Mouse (Mus musculus) neural tube, embryonic 12.5 days (tissue): ENCODE measurements at regions not wholly inside any gene's neighbourhood (a gene's known extent, or its start where the extent isn't known, plus 50 kb on each side); places are given as distances from the start of the nearest gene placed in this dataset.
A peak's percentile ranks its signal among the peaks of the same experiment; 100 is the strongest.
"Not testable (repeated sequence)": the region's sequence is repeated elsewhere in the genome, so short reads cannot be mapped to it uniquely, and the experiment has no call there.

Experiments
- ATAC-seq: fragments of 200-750 bp; cut with Nextera tagmentation; 2 replicates; pipeline ENCODE4 v1.8.0; 2017; ENCODE audit warnings: low read depth, mild to moderate bottlenecking, moderate TSS enrichment, moderate library complexity; ENCODE audit not compliant: low FRiP score
- H3K27ac ChIP-seq: fragments of 300-500 bp; sonication (generic); 2 replicates; pipeline ENCODE4 v1.5.1; 2016
- H3K27me3 ChIP-seq: fragments of 300-500 bp; sonication (generic); replicated peaks from 2 replicates; pipeline ENCODE4 v1.6.1; 2016; ENCODE audit warnings: mild to moderate bottlenecking
- H3K36me3 ChIP-seq: fragments of 300-500 bp; sonication (generic); 2 replicates; pipeline ENCODE4 v1.6.1; 2016; ENCODE audit warnings: mild to moderate bottlenecking
- H3K4me1 ChIP-seq: fragments of 300-500 bp; sonication (generic); 2 replicates; pipeline ENCODE4 v1.6.1; 2016
- H3K4me2 ChIP-seq: fragments of 300-500 bp; sonication (generic); replicated peaks from 2 replicates; pipeline ENCODE4 v1.6.1; 2016; ENCODE audit warnings: mild to moderate bottlenecking
- H3K4me3 ChIP-seq: fragments of 300-500 bp; sonication (generic); 2 replicates; pipeline ENCODE4 v1.5.1; 2016
- H3K9ac ChIP-seq: fragments of 300-500 bp; sonication (generic); 2 replicates; pipeline ENCODE4 v1.6.1; 2016; ENCODE audit warnings: mild to moderate bottlenecking
- H3K9me3 ChIP-seq: fragments of 300-500 bp; sonication (generic); 2 replicates; pipeline ENCODE4 v1.6.1; 2016; ENCODE audit warnings: mild to moderate bottlenecking
- WGBS: fragments of 180-500 bp; shearing (Covaris S2); methylation state at CpG from one replicate; pipeline ENCODE4 v1.1.7; 2016; 5-methylcytosine and 5-hydroxymethylcytosine counted together

DNA sequence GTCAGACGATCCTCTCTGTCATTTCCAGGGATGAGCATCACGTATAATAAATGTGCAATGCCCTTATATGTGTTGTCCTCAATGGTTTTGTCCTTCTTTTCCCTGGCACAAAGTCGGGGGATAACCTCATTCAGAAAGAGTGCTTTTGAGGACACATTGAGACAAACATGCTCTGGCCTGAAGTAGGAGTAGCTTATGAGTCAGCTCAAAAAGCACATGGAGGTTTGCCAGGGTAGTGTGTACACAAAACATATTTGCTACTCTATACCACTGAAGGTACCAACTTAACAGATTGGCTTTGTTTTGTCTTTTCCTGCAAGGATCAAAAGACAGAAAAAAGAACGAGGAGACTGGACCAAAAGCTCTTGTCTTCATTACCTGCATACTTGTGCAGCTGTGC, 682.1 kb upstream of the Grid2 start:
- H3K27me3 ChIP-seq, result no peaks in the 10 kb centered on the region
- H3K27ac ChIP-seq, result no peak overlapping the region
- no peaks in the 10 kb centered on the region for H3K4me1 ChIP-seq
- H3K4me2 ChIP-seq, result no peak overlapping the region
- 85% methylated on average over 4 of the region's 4 CpGs for WGBS
- H3K9ac ChIP-seq, result no peak overlapping the region
- no peaks in the 10 kb centered on the region for H3K36me3 ChIP-seq
- no peaks in the 10 kb centered on the region for H3K9me3 ChIP-seq
- H3K4me3 ChIP-seq, result no peak overlapping the region
- ATAC-seq, result no peak

GRCm38 (mm10) chr6:62576200-62576599, 679.5 kb upstream of the Grid2 start:
- Histone ChIP-seq H3K4me1 (no peaks in the 10 kb centered on the region), H3K4me2 (no peak overlapping the region), H3K9me3 (no peaks in the 10 kb centered on the region), H3K9ac (no peak overlapping the region), H3K4me3 (no peak overlapping the region), H3K27me3 (no peaks in the 10 kb centered on the region), H3K27ac (no peak overlapping the region), H3K36me3 (no peaks in the 10 kb centered on the region)
- 0 out of 2 replicates have a peak, but pooled peaks have one; percentile 13 for ATAC-seq
- WGBS, result 34% methylated on average over 5 of the region's 5 CpGs

DNA sequence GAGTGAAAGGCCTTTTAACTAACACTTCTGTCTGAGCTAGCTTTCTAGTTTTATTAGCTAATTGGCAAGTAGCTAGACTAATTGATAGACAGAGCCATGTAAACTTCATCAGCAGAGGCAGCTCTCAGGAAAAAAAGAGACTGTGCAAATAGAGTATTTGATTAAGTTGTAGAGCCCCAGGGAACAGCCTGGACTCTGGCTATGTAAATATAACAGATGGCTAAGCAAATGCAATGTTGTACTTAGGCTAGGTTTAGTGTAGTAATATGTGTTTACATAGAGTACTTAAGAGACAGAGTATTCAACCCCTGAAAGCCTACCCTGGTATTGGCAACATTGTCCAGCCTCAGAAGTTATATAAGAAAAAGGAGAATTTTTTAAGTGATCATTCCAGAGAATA, 635.1 kb upstream of the Grid2 start:
- Histone ChIP-seq H3K27ac (no peak overlapping the region), H3K4me3 (no peak overlapping the region), H3K4me2 (no peak overlapping the region), H3K9ac (no peak overlapping the region), H3K27me3 (no peaks in the 10 kb centered on the region), H3K4me1 (no peaks in the 10 kb centered on the region), H3K9me3 (no peaks in the 10 kb centered on the region), H3K36me3 (no peaks in the 10 kb centered on the region)
- no peak for ATAC-seq

- 91% methylated on average over 5 of the region's 5 CpGs for WGBS
These were observed 587.6 kb upstream of the Grid2 start for GRCm38 (mm10) chr6:62668123-62668522.

DNA sequence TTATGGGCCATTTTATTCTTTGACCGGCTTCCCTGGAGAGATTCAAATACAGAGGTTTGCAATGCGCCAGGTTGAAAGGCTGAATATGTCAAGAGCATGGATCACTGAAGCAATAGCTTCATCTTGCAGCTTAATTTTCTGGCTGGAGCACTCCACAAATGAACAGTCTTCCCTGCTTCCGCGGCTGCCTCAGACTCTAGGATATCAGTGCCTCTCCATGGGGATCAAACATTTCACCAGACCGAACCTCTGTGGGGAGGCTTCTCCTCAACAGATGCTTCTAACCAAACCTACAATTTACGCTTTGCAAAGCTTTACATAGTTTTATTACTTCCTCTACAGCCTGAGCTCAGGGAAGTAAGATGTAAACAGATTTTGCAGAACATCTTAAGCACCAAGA, 537.3 kb upstream of the Grid2 start:
- WGBS, result 41% methylated on average over 6 of the region's 6 CpGs
- Histone ChIP-seq H3K27me3 (no peaks in the 10 kb centered on the region), H3K4me2 (no peak overlapping the region), H3K4me1 (0 out of 2 replicates have a peak, but pooled peaks cover 3% of the 10 kb centered on the region), H3K9ac (no peak overlapping the region), H3K9me3 (no peaks in the 10 kb centered on the region), H3K36me3 (no peaks in the 10 kb centered on the region), H3K27ac (no peak overlapping the region), H3K4me3 (no peak overlapping the region)
- no peak for ATAC-seq

More at GRCm38 (mm10) chr6:62668123-62668522, 587.6 kb upstream of the Grid2 start:
- ATAC-seq, H3K9ac ChIP-seq, H3K4me3 ChIP-seq, H3K9me3 ChIP-seq, H3K4me2 ChIP-seq, H3K27me3 ChIP-seq, H3K36me3 ChIP-seq, H3K4me1 ChIP-seq, H3K27ac ChIP-seq: not testable (repeated sequence)

DNA sequence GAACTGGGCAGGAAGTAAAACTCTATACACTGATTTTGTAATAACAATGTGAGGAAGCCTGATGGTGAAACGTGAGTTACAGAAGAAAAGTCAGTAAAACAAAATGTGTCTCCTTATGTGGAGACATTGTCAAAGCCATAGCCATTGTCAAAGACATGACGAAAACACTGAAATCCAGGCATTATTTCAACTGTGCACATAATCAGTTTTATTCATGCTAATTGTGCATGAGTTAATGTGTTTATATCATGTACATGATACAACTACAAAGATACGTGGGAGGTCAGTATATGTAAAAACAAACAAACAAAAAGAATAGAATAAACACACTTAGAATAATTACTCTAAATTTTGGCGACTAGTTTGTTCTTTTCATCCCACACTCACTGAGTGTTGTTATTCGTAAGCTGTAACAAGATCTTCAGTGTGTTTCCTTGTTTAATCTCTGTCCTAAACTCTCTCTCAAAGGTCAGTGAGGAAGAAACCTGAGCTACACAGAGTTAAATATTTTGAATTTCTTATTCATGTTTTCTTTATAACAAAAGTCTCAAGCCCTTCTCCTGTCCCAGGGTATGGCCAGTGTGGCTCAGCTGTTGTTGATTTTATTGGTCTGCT, 536.0 kb upstream of the Grid2 start:
- Histone ChIP-seq H3K4me1 (0 out of 2 replicates have a peak, but pooled peaks cover 3% of the 10 kb centered on the region), H3K36me3 (no peaks in the 10 kb centered on the region), H3K27me3 (no peaks in the 10 kb centered on the region), H3K4me2 (no peak overlapping the region), H3K27ac (no peak overlapping the region), H3K4me3 (no peak overlapping the region), H3K9ac (no peak overlapping the region), H3K9me3 (no peaks in the 10 kb centered on the region)
- 77% methylated on average over 5 of the region's 5 CpGs for WGBS
- ATAC-seq, result no peak
